Mouse (Mus musculus) retina, postnatal 1 day (tissue): ENCODE results near the gene Cep68.

Experiments used
- DNase-seq: peaks from one replicate; pipeline ENCODE4 v3.0.0-alpha.2; 2012

Cep68 gene

DNA sequence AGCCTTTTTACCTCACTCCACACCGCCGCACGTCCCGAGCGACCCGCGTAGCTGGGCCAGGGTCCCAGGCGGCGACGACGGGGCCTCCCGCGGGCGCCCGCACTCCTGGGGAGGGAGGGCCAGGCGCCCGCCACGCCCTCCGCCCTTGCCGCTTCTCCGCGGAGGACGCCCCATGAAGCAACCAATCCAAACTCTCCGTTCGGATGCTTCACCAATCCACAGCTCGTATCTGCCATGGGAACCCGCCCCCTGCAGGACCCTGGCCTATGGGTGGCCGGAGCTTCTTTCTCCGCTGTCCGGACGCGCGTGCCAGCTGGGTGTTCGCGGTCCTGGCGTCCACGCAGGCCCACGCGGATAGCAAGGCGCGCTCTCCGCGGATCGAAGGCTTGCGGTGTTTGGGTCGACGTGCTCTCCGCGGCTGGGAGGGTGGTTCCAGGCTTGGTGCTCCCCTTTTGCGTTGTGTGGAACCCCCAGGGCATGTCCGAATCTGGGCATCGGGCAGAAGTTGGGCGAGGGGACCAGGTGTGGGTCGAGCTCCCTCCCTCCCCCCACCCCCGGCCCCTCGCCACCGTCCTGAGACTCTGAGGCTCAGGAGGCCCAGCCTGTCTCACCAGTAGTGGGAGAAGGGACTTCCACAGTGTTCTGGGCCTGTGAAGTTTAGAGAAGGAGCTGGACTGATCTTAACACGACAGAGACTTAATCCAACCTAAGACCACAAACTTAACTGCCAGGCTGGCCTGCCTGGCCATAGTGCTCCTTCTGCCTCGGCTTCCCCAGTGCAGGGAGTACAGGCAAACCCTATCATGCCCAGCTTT, at the start of gene Cep68:
TSS of gene Cep68 (minus strand) at position 134 of the 815 bp plus-strand sequence.
- DNase-seq, result peak; percentile 98

DNA sequence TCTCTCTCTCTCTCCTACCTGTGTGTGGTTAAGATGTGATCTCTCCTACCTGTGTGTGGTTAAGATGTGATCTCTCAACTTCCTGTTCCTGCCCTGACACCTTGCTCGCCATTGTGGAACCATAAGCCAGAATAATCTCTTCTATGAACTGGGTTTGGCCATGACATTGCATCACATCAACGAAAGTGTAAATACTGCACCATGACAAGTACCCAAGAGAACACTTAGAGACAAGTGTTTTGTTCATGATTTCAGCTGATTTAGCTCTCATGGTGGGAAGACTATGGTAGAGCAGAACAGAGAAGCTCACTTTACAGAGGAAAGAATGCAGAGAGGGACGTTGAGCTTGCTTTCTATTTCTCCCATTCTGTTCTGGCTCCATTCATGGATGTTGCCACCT, 35.2 kb upstream of the Cep68 start:
- no peak for DNase-seq

DNA sequence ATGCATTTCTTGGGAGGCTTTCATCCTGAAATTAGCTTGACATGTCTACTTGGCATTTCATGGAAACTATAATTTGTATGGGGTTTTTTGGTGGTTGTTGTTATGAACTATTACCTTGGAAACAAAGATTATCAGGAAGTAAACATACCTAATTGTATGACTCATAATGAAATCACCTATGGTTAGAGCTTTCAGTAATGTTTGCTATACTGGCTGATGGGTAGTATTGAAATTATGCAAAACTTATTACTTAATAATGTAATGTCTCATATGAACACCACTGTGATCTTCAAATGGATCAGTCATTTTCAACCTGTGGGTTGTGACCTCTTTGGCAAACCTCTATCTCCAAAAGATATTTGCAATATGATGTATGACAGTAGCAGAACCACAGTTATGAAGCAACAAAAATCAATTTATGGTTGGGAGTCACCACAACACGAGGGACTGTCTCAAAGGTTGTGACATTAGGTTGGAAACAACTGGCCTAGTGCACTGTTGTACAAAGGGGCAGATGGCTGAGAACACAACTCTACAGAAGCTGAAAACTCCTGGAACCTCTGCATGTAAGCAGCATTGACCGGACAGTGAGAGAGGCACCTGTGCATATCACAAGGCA, 33.5 kb upstream of the Cep68 start:
- DNase-seq, result no peak

DNA sequence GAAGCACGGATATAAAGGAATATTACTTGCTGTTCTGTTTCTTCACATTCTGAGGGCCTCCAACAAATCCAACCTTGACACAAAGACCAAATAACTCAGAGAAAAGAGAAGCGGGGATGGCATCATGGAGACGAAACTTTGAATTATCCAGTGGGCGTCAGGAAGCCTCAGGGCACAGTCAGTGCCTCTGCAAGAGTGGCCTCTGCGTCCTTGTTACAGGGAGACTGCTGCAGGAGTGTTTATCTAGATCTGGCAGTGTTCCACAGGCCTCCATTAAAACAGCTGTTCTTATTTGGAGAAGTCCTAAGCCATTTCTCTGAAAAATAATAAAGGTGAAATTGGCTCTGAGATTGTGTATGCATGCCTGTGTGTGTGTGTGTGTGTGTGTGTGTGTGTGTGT, 31.8 kb upstream of the Cep68 start:
- DNase-seq, result no peak

DNA sequence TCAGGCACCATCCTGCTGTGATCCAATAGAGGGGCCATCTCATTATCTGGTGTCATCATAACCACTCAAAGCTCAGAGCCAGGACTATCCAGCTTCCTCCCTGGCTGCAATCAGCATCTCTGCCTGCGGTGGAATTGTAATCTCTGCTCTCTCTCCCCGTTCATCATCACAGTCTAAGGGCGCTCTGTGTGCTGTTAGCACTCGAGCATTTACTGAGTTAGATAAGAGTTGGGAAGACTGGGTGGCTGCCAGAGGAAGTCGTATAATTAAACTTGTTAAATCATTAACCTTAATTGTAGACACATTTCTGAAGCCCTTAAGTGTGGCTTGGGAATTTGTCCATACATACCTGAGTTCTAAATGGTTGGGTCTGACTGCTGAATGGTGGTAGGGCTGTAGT, 29.5 kb upstream of the Cep68 start:
- DNase-seq, result no peak

DNA sequence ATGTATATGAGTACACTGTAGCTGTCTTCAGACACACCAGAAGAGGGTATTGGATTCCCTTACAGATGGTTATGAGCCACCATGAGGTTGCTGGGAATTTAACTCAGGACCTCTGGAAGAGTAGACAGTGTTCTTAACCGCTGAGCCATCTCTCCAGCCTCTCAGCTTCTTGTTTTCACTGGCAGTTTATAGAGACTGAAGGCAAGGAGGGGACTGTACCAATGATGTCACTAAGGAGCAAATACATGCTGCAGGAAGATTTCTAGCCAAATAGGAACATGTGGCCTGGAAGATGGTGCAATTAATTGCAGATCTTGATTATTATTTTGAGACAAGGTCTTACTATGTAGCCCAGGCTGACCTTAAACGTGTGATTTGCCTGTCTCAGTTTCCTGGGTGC, 27.9 kb upstream of the Cep68 start:
- DNase-seq, result no peak

DNA sequence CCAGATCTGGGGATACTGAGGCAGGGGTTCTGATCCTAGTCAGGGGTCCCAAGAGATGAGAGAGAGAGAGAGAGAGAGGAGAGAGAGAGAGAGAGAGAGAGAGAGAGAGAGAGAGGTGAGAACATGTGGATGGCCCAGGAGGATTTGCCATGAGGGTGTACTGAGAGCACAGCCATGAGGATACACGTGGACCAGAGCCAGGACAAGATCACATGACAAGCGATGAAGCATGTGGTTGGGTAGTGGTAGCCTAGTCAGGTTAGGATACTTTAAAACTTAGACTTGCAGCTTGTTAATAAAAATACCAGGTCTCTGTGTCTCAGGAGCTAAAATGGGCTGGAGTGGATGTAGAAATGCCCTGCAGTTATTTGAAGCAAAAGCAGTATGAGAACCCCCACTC, 26.7 kb upstream of the Cep68 start:
- no peak for DNase-seq

DNA sequence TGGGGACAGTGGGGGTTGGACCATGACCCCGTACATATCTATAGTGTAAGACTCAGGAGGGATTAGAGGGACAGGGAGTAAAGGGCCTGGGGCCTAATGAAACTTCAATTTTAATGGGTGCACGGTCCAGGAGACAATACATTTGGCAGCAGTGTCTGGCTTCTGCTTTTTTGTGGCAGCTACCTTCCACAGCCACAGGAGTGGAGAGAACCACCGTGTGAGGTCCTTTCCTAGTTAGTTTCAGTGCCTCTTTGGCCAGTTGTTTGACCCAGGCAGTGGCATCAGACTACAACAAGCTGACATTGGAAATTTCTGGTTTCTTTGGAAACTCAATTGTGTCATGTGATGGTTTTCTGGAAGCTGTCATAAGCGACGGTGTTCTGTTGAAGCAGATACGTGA, 20.7 kb upstream of the Cep68 start:
- DNase-seq, result no peak

DNA sequence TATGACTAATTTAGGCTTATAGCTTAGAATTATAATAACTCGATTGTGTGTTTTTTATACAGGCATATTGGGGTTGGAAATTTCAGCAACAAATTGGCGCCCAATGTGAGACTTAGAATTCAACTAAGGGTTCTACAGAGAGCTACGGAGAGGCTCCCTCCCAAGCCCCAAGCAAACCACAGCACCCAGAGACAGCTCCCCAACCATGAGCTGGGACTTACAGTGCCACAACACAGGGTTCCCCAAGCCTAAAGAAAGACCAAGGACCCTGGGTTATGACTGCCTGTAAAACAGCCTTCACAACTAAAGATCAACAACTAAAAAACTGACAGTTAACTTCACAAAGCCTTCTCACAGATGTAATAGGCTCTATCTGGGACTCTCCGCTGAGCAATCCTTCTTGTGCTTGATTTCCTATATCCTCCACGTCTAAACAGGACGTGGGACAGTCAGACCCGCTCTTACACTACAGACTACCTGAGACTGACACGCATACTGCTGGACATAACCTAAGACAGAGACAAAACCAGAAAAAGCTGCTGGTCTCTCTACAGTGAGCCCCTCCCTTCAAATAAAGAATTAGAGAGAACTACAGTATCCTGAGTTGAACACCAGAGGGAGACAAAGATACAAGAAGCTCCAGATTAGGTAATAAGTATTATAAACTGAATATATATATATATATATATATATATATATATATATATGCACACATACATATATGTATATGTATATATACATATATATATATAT, 13.6 kb upstream of the Cep68 start:
- peak; percentile 66 for DNase-seq

DNA sequence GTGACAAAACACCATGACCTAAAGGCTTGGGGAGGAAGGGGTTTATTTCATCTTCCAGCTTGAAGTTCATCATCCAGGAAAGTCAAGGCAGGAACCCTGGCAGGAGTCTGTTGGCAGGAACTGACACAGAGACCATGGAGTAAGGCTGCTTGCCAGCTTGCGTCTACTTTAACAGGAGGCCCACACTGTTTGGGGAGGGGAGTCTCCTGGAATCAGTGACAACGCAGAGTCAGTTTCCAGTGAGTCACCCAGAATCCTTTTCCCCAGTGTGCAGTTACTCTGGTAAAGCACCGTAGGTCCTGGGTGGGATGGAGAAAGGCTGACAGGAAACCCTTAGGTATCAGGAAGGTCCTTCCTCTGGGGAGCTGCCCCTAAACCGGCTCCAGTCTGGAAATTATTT, 5.6 kb upstream of the Cep68 start:
- no peak for DNase-seq

DNA sequence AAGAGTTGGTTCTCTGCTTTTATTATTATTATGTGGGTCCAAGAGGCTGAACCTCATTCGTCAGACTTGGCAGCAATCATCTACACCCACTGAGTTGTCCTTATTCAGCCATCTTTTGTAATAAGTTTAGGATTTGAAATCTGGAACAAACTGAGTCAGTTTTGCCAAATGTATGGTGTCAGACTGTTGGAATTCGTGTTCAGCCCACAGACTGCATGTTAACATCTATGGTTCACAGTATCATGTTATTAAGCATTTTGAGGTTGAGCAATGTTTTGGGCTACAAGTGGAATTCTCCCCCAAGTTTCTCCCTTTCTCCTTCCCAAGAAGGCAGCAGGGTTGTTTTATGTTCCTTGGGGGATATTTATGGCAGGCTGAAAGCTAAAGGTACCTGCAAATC, 3.9 kb upstream of the Cep68 start:
- no peak for DNase-seq

DNA sequence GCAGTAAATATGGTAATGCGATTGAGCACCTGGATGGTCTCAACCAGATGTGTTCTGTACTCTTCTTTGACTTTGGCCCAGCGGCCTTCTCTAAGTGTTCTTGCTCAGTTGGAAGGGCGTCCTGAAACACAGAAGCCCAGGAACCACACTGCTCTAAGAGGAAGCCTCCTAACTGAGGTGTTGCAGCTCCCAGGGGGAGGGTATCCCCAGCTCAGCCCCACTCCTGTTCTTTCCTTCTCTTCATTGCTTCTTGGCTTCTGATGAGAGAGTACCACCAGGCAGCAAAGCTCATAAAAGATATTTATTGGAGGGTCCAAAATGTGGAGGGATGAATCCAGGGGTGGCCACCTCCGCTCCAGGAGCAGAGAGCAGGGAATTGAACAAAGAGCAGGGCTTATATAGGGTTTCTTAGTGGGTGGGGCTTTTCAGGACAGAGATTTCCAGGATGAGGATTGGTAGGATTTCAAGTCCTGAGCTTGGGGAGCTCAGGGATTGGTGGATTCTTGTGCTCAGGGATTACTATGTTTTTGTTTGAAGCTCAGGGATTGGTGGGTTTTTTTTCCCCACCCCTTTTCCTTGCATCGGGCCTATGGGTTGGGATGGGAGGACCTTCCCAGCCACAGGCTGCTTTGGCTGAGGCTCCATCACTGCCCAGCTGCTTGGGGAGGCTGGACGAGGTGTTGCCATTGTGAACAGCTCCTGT, 1.4 kb upstream of the Cep68 start:
- DNase-seq, result peak; percentile 53

DNA sequence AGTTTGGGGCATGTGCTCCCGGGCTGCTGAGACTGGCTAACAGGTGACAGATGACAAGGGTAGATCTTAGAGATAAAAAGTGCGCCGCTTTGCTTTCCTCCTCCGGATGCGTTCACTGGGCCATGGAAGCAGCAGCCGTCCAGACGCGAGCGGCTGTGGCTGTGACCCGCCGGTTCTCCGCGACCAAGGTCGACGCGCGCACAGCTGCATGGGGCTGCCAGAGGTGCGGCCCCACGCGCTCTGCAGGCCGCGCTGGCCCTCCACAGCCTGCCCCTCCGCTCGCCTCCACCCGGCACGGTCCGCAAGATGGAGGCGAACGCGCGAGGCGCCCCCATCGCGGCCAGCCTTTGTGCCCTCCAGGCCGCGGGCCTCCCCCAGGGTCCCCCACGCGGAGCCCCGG, 389 bp downstream of the Cep68 start:
- DNase-seq, result no peak

DNA sequence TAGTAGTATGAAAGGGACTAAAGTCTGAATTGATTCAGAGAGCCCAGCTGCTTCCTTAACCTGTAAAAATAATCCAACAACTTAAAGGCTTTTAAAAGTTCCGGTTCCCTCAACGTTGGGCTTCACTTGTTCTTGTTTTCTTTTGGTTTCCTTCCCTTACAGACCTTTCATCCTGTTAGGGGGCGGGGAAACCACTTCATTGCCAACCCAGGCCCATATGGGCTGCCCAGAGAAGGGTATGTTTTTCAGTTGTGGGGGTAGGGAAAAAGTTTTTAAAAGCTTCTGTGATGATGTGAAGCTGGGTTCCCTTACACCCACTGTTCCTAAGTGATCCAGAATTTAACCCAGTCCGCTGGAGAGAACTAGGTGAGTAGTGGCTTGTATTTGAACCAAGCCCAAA, 952 bp downstream of the Cep68 start:
- DNase-seq, result peak; percentile 17

DNA sequence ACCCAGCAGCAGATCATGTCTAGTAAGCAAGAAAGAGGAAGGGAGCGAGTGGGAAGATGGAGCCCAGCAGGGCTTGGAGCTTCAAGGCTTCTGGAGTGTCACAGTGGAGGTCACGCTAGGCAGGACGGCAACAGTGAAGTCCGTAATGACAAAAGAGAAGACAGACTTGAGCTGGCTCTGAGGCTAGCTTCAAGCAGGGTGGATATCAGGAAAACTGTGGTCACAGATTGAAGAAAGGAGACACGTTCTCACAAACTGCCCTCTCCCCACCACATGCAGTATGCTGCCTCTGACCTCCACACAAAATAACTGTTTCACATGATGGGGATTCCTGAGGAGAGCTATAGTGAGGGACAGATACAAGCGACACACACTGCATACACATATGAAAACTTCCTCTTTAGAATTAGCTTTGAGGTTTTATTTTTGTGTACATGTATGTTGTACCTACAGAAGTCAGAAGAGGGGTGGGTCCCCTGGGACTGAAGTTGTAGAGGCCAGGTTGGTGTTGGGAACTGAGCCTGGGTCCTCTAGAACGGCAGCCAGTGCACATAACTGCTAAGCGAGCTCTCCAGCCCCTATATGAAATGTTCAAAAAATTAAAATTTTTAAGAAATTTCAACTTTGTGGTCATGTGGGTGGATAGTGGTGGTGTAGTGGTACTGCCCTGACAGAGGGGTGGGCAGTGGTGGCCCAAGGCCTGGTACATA, 1.9 kb downstream of the Cep68 start:
- DNase-seq, result no peak

DNA sequence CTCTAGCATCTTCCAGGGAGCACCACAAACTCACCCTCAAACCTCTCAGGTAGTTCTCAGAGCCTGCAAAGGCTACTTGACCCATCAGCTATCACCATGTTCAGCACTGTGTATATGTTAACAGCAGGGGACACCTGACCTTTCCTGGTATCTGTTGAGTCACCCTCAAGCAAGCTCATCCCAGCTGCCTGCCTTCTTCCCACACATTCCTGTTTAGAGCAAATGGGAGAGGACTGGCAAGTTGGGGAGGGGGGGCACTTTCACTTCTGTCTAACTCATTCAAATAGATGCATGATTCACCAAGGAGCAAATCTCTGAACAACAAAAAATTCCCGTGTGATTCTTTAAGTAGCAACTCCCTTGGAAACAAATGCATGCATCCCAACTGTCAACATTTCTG, 2.6 kb downstream of the Cep68 start:
- DNase-seq, result no peak

DNA sequence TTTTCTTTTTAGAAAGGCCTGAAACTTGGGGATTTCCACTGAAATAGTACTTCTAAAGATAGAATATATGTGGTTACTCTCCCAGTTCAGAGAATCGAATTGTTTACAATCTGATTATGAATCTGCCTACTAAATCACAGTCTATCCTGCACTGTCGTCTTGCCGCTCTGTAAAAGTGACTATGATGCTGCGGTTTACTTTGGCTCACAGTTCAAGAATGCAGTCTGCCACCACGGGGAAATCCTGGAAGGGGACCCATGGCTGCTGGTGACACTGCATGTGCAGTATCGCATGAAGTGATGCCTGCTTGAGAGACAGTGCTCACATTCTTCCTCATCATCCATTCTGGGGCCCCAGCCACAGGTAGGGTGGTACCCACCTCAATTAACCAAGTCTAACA, 3.9 kb downstream of the Cep68 start:
- DNase-seq, result no peak

DNA sequence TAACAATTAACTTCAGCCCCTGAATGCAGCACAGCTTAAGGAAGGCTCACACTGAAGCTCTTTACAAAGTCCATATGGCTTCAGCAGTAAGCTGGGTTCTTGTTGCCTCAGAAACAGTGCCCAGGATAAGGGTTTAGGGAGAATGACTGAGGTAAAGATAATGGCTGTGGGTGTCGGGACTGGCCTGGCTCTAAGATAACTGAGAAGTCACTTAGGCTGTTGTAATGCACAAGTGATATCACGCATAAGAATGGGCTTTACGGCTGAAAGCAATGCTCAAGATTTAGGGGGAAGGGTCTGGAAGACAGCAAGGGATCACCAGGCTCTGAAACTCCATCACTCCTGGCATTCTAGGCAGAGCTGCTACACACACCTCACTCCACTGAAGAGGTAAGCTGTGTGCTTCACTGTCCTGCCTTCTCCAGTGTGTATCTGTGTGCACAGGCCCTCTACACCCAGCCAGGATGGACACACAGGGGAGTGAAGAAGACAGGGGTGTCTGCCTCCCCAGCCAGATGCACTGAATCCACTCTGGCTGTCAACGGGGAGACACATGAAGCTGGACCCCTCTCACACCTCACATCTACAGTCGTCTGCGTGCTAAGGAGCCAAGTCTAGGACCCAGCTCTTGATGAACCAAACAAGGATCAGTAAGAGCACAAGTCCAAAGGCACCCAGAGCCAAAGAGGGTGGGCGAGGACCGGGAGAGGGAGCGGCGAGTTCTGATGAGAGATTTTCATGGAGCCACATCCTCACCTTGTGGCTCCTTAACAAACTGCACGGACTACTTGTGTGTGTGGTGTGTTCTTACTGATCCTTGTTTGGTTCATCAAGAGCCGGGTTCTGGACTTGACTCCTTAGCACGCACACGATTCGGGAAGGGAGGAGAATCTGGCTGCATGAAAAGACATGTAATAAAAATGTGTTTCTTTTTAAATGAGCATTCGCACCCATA, 4.6 kb downstream of the Cep68 start:
- no peak for DNase-seq

DNA sequence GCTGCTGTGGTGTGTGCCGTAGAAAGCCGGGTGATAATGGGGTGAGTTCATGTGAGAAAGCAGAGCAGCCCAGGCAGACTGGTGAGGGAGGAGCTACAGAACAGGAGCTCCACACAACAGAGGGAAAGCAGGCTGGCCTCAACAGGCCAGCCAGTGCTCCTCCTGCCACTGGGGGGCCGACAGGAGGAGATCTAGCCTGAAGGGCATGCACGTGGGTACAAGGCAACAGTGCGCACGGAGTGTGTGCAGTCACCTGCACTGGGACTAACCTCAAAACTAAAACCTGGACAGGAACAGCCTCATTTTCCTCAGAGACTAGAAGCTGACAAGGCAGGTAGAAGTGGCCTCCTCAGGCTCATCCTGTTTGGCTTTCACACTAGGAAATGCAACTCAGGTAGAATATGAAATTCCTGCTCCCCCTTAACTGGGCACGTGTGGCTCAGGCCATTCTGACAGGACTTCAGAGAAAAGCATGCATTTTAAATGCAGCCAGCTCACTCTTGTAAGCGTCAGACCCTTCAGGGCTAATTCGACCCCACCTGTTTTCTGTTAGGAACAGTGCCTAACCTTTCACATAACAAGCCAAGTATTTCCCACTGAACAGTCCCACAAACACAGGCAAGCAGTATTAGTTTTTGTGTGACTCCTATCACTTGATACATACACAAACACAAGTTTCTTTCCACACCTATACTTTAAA, 5.9 kb downstream of the Cep68 start:
- DNase-seq, result peak; percentile 42

DNA sequence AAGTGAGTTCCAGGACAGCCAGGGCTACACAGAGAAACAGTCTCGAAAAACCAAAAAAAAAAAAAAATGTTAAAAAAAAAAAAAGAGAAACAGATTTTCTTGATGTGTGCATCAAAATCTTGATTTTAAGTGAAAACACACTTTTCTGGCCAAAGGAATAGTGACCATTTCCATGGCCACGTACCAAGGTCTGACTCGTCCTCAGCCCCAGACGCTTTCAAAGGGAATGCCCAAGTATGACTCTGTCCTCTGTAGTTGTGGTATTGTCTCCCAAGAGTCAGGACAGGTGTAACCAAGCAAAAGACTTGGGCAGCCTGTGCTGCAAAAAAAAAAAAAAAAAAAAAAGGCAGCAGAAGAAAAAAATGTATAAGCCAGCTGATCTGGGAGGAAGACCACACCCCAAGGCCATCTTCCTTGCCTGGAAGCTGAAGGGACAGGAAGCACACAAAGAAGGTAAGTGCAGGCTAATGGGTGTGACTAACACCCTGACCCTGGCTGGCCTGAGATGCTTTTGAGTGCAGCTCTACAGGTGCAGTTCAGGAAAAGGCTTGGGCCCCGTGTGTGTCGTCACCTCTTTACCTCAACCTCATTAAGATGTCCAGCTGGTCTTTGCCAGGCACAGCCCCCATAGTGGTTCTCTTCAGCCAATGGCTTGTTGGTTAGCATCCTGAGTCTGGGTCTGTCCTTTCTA, 6.7 kb downstream of the Cep68 start:
- DNase-seq, result no peak
